Mouse (Mus musculus): Measurements from ENCODE around the gene Mus81. TPM values are rescaled to one million over a fixed set of nuclear protein-coding genes. Genes with fewer than 3 reads are reported as not detected.

The Mus81 gene
- polyA plus RNA-seq, 1 experiment from 2014 or later = 12.4 TPM

- Histone ChIP-seq H3K4me2 (replicated peaks; ENCODE audit: low read depth) (no peak overlapping the region), H3K27me3 (replicated peaks; ENCODE audit: control insufficient read depth, insufficient read depth, low read length) (peaks cover 19% of the 10 kb centered on the region), H3K36me3 (ENCODE audit: control insufficient read depth, insufficient read depth) (no peaks in the 10 kb centered on the region), H3K27ac (ENCODE audit: low read depth, low read length) (no peak overlapping the region), H3K9ac (ENCODE audit: low read depth, low read length) (no peak overlapping the region), H3K9me3 (ENCODE audit: control insufficient read depth) (no peaks in the 10 kb centered on the region), H3K4me3 (ENCODE audit: low read depth, low read length) (no peak overlapping the region), H3K4me1 (replicated peaks; ENCODE audit: control insufficient read depth, insufficient read depth, low read length) (0 out of 2 replicates have a peak, but pooled peaks cover 6% of the 10 kb centered on the region)
- WGBS = 53% methylated on average over 9 of the region's 9 CpGs
- TF ChIP-seq CTCF (IDR thresholded peaks at IDR 0.05; ENCODE audit: low read depth) = no peak
- no peak for ATAC-seq
Measured at GRCm38 (mm10) chr19:5444371-5444908, 43.8 kb downstream of the Mus81 start.

DNA sequence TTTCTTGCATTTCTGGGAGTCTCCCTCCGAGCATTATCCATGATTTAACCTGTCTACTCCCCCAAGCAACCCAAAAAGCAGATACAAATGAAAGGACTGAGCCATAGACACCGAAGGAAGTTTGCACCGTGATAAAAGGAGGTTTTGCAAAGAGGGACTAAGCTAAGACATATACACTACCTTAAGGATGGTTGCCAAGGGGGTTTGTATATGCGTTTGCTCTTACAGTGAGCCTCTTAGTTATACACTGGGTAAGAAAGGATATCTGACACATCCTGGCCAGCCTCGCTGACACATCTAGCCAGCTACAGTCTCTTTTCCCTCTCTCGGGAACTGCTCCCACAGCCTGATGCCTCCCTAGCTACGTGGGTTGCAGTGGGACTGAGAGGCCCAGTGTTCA lies 54.3 kb downstream of the Mus81 start:
- no peak overlapping the region for H3K4me3 ChIP-seq (ENCODE audit: low read depth, low read length)
- no peaks in the 10 kb centered on the region for H3K9me3 ChIP-seq (ENCODE audit: control insufficient read depth)
- TF ChIP-seq CTCF (IDR thresholded peaks at IDR 0.05; ENCODE audit: low read depth) = no peak
- 0 out of 2 replicates have a peak, but pooled peaks cover 5% of the 10 kb centered on the region for H3K4me1 ChIP-seq (replicated peaks; ENCODE audit: control insufficient read depth, insufficient read depth, low read length)
- no peak for ATAC-seq
- no peaks in the 10 kb centered on the region for H3K27me3 ChIP-seq (replicated peaks; ENCODE audit: control insufficient read depth, insufficient read depth, low read length)
- WGBS = 62% methylated on average over 7 of the region's 7 CpGs
- no peaks in the 10 kb centered on the region for H3K36me3 ChIP-seq (ENCODE audit: control insufficient read depth, insufficient read depth)
- H3K9ac ChIP-seq (ENCODE audit: low read depth, low read length) = no peak overlapping the region
- H3K4me2 ChIP-seq (replicated peaks; ENCODE audit: low read depth) = peak overlapping the region; percentile 75; the same call in 1 of the 2 replicates
- H3K27ac ChIP-seq (ENCODE audit: low read depth, low read length) = no peak overlapping the region

DNA sequence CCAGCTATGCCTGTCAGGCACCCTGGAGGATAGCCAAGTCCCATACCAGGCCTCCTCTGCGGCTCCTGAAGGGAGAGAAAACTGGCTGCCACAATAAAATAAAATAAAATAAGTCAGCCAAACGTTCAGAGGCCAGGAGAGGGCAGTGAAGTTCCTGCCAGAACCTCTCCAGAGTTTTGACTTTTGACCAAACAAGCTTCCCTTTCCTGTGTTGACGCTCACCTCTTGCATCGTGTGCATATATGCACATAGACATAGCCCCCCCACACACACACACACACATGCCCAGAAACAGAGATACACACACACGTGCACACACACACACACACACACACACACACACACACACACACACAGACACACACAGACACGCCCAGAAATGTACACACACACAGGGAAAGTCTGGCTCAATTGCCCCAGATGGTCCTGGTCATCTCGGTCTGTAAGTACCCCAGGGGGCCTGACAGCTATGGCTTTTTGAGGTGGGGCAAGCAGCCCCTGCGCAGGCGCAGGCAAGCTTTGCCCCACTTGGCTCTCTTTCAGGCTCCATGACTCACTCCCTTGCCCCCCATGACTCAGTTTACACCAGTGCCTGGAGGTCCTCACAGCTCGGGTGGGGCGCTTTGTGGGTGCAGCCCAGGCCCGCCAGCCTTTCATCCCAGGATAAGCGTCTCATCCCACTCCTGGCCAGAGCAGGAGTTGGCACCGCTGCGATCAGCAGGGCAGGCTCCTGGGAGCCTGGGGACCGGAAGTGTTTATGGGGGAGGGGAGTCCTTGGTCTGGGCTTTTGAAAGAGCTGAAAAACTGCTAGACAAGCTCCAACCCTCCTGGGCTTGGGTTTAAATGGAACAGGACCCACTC lies 55.0 kb downstream of the Mus81 start:
- Histone ChIP-seq H3K27me3 (replicated peaks; ENCODE audit: control insufficient read depth, insufficient read depth, low read length) (no peaks in the 10 kb centered on the region), H3K9me3 (ENCODE audit: control insufficient read depth) (no peaks in the 10 kb centered on the region), H3K4me1 (replicated peaks; ENCODE audit: control insufficient read depth, insufficient read depth, low read length) (0 out of 2 replicates have a peak, but pooled peaks cover 5% of the 10 kb centered on the region), H3K9ac (ENCODE audit: low read depth, low read length) (no peak overlapping the region), H3K4me2 (replicated peaks; ENCODE audit: low read depth) (peak overlapping the region; percentile 75), H3K27ac (ENCODE audit: low read depth, low read length) (peak overlapping the region; percentile 31; the same call in 1 of the 2 replicates), H3K36me3 (ENCODE audit: control insufficient read depth, insufficient read depth) (no peaks in the 10 kb centered on the region), H3K4me3 (ENCODE audit: low read depth, low read length) (peak overlapping the region; percentile 33)
- peak; percentile 72 for TF ChIP-seq CTCF (IDR thresholded peaks at IDR 0.05; ENCODE audit: low read depth)
- WGBS = 4% methylated on average over 16 of the region's 16 CpGs
- peak; percentile 56 for ATAC-seq

Other genes starting within 250 kb of the Mus81 start
- gene Pacs1, start 215.3 kb downstream of the Mus81 start, polyA plus RNA-seq (2015; fragmentation: Nextera tagmentation; extraction: Ambion mirVana) = 6.2 and 6.6 TPM in 2 replicates
- 160 and 172 TPM in 2 replicates for gene Sf3b2, start 192.9 kb downstream of the Mus81 start, polyA plus RNA-seq (2015; fragmentation: Nextera tagmentation; extraction: Ambion mirVana)
- 0.55 and 0.67 TPM in 2 replicates for gene Gal3st3, start 190.1 kb downstream of the Mus81 start, polyA plus RNA-seq (2015; fragmentation: Nextera tagmentation; extraction: Ambion mirVana)
- gene Catsper1, start 152.7 kb downstream of the Mus81 start, polyA plus RNA-seq (2015; fragmentation: Nextera tagmentation; extraction: Ambion mirVana) = not detected in 2 replicates
- 624 and 632 TPM in 2 replicates for gene Cst6, start 138.8 kb downstream of the Mus81 start, polyA plus RNA-seq (2015; fragmentation: Nextera tagmentation; extraction: Ambion mirVana)
- gene Eif1ad, start 121.7 kb downstream of the Mus81 start, polyA plus RNA-seq (2015; fragmentation: Nextera tagmentation; extraction: Ambion mirVana) = 81.2 and 88.1 TPM in 2 replicates
- gene Banf1, start 121.2 kb downstream of the Mus81 start, polyA plus RNA-seq (2015; fragmentation: Nextera tagmentation; extraction: Ambion mirVana) = 309 and 329 TPM in 2 replicates
- 53.7 and 63.0 TPM in 2 replicates for gene Sart1, start 99.7 kb downstream of the Mus81 start, polyA plus RNA-seq (2015; fragmentation: Nextera tagmentation; extraction: Ambion mirVana)
- gene Tsga10ip, start 85.9 kb downstream of the Mus81 start, polyA plus RNA-seq (2015; fragmentation: Nextera tagmentation; extraction: Ambion mirVana) = 0.27 and 0.59 TPM in 2 replicates
- gene Drap1, start 63.4 kb downstream of the Mus81 start, polyA plus RNA-seq (2015; fragmentation: Nextera tagmentation; extraction: Ambion mirVana) = 136 and 137 TPM in 2 replicates
- gene AI837181, start 63.3 kb downstream of the Mus81 start, polyA plus RNA-seq (2015; fragmentation: Nextera tagmentation; extraction: Ambion mirVana) = 33.0 and 34.2 TPM in 2 replicates
- gene Fosl1, start 40.9 kb downstream of the Mus81 start, polyA plus RNA-seq (2015; fragmentation: Nextera tagmentation; extraction: Ambion mirVana) = not detected in 2 replicates
- 7.3 and 7.5 TPM in 2 replicates for gene Ccdc85b, start 30.5 kb downstream of the Mus81 start, polyA plus RNA-seq (2015; fragmentation: Nextera tagmentation; extraction: Ambion mirVana)
- 116 and 130 TPM in 2 replicates for gene Fibp, start 27.8 kb downstream of the Mus81 start, polyA plus RNA-seq (2015; fragmentation: Nextera tagmentation; extraction: Ambion mirVana)
- gene Ctsw, start 19.9 kb downstream of the Mus81 start, polyA plus RNA-seq (2015; fragmentation: Nextera tagmentation; extraction: Ambion mirVana) = 0.85 and 0.92 TPM in 2 replicates
- gene Efemp2, start 14.4 kb downstream of the Mus81 start, polyA plus RNA-seq (2015; fragmentation: Nextera tagmentation; extraction: Ambion mirVana) = 39.4 and 40.7 TPM in 2 replicates
- 1,685 and 1,786 TPM in 2 replicates for gene Cfl1, start 2.1 kb upstream of the Mus81 start, polyA plus RNA-seq (2015; fragmentation: Nextera tagmentation; extraction: Ambion mirVana)
- not detected in 2 replicates for gene 1700020D05Rik, start 15.4 kb upstream of the Mus81 start, polyA plus RNA-seq (2015; fragmentation: Nextera tagmentation; extraction: Ambion mirVana)
- gene Snx32, start 22.1 kb upstream of the Mus81 start, polyA plus RNA-seq (2015; fragmentation: Nextera tagmentation; extraction: Ambion mirVana) = 3.8 and 4.5 TPM in 2 replicates
- 19.2 and 24.1 TPM in 2 replicates for gene Ovol1, start 72.2 kb upstream of the Mus81 start, polyA plus RNA-seq (2015; fragmentation: Nextera tagmentation; extraction: Ambion mirVana)
- 13.0 and 15.9 TPM in 2 replicates for gene Ap5b1, start 79.6 kb upstream of the Mus81 start, polyA plus RNA-seq (2015; fragmentation: Nextera tagmentation; extraction: Ambion mirVana)
- gene Rnaseh2c, start 113.5 kb upstream of the Mus81 start, polyA plus RNA-seq (2015; fragmentation: Nextera tagmentation; extraction: Ambion mirVana) = 73.8 and 81.0 TPM in 2 replicates
- 37.4 and 38.6 TPM in 2 replicates for gene Kat5, start 121.8 kb upstream of the Mus81 start, polyA plus RNA-seq (2015; fragmentation: Nextera tagmentation; extraction: Ambion mirVana)
- gene Rela, start 149.1 kb upstream of the Mus81 start, polyA plus RNA-seq (2015; fragmentation: Nextera tagmentation; extraction: Ambion mirVana) = 28.4 and 31.9 TPM in 2 replicates
- 8.2 and 9.8 TPM in 2 replicates for gene Sipa1, start 175.3 kb upstream of the Mus81 start, polyA plus RNA-seq (2015; fragmentation: Nextera tagmentation; extraction: Ambion mirVana)
- gene Map3k11, start 200.3 kb upstream of the Mus81 start, polyA plus RNA-seq (2015; fragmentation: Nextera tagmentation; extraction: Ambion mirVana) = 29.4 and 29.7 TPM in 2 replicates
- gene Pcnx3, start 200.5 kb upstream of the Mus81 start, polyA plus RNA-seq (2015; fragmentation: Nextera tagmentation; extraction: Ambion mirVana) = 9.3 and 12.7 TPM in 2 replicates
- 0.12 and 0.21 TPM in 2 replicates for gene Kcnk7, start 216.0 kb upstream of the Mus81 start, polyA plus RNA-seq (2015; fragmentation: Nextera tagmentation; extraction: Ambion mirVana)
- gene Ehbp1l1, start 237.9 kb upstream of the Mus81 start, polyA plus RNA-seq (2015; fragmentation: Nextera tagmentation; extraction: Ambion mirVana) = 49.8 and 51.0 TPM in 2 replicates
- 48.5 and 48.9 TPM in 2 replicates for gene Fam89b, start 241.3 kb upstream of the Mus81 start, polyA plus RNA-seq (2015; fragmentation: Nextera tagmentation; extraction: Ambion mirVana)